Mouse (Mus musculus): ENCODE measurements at regions not wholly inside any gene's neighbourhood (a gene's known extent, or its start where the extent isn't known, plus 50 kb on each side); places are given as distances from the start of the nearest gene placed in this dataset.

DNA sequence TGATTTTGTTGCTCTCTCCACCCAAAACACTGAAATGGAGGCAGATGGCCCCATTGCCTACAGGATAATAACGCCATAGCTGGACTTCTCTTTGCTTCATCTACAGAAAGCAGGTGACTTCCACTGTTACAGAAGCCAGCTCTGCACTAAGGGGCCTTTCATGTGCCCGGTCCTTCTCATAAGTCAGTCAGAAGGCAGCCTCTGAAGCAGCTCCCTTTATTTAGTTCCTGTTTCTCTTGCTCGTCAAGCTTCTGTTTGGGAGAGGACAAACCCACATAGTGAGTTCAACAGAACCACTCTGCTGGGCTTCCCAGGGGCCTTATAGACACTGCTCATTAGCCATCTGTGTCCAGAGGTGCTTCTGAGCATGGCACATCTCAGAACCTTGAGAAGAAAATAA, 205.1 kb upstream of the Hhip start:
- DNase-seq (ENCODE audit: low spot score in 2 of 2): no peak

DNA sequence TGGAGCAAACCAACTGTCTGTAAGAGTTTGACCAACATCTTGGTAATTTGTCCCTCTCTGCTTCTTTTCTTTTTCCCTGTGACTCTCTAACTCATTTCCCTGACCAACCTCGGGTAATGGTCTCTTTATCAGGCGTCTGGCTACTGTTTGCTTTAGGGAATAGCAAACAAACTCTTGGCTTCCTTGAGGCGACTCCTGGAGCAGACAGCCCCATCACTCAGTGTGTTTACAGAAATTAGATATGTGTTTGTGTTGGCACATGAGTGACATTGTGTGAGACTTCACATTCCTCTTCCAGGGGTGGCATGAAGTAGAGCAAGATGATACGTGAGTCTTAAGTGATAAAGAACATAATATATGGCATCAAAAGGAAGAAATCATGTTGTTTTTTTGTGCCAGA, 195.7 kb upstream of the Hhip start:
- no peak for DNase-seq (ENCODE audit: low spot score in 2 of 2)

DNA sequence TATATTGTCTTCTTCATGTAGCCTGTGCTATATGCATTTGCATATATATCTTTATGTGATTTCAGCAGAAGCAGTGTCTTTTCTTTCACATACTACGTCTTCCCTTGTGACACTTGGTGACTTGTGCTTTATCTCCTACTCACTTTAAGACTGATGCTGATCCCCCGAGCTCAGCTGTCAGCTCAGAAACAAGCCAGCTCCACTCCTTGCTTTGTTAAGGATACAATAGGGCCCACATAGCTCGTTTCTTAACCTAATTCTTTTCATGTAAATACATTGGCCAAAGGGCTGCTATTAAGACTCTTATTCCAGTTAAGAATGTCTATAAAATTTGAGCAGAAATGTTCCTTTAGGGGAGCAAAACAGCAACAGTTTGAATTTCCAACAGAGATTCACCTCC, 193.8 kb upstream of the Hhip start:
- DNase-seq (ENCODE audit: low spot score in 2 of 2): no peak

DNA sequence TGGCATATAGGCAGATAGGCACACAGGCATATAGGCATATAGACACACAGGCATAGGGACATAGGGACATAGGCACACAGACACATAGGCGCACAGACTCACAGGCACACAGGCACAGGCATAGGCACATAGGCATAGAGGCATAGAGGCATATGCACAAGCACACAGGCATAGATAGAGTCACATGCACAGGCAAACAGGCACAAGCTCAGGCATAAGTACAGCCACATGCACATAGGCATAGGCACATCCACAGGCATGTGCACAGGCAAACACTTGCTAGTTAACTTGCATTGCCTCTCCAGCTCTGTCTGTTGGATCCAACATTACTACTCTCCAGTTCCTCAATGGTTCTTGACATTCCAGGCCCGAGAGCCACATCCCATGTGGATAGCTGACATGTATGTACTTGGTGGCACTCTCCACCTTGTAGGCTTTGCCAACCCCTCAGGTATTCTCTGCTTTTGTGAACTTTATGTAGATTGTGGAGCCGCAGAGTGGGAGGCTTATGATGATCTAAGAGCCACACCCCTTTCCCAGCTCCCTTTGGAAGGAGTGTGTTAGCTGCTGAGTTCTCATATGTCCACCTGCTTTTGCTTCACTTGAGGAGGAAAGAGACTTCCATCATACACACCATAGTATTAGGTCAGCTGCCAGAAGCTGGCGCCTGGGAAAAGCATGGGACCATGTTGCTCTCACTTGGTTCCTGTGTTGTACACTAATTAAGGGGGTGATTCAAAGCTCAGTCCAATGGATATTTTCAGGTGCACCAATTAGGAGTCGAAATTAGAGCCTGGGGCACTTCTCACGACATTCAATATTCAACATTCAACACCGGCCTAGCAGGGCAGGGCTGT, 192.7 kb upstream of the Hhip start:
- DNase-seq (ENCODE audit: low spot score in 2 of 2): no peak

DNA sequence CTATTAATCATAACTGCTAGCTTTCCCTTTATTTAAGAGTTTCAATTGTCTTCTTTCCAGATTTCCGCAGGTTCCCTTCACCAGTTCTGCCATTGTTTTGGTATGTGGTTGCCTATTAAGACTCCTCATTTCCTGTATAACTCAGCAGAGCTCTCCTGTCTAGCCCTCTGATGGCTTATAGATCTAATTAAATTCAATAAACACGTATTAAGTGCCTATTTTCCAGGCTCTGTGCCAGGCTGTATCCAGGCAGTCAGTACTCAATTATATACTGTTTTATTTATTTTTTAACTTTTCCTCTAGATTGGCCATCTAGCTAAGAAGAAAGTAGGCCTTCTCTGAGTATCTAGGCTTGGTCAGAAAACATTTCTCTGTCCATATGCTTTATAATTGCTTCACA, 192.0 kb upstream of the Hhip start:
- no peak for DNase-seq (ENCODE audit: low spot score in 2 of 2)

DNA sequence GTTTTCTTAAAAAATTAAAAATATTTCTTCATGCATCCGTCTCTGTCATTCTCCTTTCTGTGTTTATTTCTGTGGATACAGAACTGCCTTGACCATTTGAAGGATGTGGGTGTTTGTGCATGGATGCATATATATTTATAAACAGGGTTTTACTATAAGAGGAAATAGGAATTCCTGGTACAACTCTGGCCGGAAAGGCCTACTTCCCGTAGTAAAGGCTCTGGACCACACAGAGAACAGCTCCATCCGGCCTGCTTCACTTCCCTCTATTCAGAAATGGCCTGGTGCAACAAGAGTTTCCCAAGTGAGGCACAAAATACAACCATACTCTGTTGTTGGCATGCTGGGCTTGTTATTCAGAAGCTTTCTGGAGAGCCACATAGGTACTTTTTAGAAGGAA, 182.1 kb upstream of the Hhip start:
- DNase-seq (ENCODE audit: low spot score in 2 of 2): no peak

DNA sequence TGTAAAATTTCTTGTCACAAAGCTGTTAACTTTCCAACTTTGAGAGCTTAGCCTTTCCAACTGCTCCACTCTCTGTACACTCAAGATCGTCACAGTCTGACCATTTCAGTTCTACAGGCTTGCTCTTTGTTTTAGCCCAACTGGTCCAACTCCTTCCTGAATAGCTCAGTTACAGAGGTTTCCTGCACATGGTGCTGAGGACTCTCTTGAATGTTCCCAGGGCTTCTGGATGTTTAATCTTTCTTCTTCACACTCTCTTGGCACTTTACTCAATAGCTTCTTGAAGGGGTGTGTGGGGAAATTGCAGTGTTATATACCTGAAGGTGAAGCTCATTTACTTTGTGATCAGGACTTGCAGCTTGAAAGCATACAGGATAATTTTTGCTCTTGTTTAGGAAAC, 152.6 kb upstream of the Hhip start:
- DNase-seq (ENCODE audit: low spot score in 2 of 2): no peak

DNA sequence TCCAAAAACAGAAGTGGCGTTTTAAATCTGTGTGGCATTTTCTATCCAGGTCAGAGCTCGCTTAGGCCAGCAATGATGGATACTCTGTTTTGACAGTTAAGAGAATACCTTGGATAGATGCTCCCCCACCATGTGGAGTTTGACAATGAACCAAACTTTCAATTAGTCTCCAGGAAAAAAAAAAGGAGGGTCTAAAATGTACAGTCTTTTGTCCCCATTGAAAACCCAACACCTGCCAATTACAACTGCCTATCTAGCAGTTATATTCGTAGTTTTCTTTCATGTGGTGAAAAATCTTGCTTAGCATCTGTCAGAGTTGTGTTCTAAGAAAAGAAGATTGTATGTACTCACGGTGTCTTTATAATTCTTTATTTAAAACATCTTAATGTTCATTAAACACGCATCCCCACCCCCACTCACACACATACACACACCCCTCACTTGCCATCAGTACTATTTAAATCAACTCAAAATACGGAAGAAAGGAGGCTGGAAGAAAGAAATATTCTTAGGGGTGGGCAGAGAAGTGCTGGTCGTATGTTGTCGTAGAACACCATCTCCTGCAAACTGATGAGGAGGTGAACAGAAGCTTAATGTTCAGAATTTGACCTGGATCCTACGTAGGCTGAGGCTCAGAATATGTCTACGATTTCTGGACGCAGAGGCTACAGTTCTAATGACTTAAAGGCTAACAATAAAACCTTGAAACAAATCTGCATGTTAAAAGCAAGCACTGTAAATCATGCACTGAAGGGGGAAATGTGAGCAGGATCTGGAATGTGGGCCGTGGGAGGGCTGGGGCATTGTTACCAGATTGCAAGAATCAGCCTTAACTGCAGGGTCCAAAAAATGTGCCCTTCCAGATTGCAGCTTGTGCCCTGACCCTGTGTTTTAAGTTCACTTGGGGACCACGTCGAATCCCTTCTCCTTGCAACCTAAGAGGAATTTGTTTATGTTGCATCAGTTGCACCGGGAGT, 147.2 kb upstream of the Hhip start:
- DNase-seq (ENCODE audit: low spot score in 2 of 2): no peak

DNA sequence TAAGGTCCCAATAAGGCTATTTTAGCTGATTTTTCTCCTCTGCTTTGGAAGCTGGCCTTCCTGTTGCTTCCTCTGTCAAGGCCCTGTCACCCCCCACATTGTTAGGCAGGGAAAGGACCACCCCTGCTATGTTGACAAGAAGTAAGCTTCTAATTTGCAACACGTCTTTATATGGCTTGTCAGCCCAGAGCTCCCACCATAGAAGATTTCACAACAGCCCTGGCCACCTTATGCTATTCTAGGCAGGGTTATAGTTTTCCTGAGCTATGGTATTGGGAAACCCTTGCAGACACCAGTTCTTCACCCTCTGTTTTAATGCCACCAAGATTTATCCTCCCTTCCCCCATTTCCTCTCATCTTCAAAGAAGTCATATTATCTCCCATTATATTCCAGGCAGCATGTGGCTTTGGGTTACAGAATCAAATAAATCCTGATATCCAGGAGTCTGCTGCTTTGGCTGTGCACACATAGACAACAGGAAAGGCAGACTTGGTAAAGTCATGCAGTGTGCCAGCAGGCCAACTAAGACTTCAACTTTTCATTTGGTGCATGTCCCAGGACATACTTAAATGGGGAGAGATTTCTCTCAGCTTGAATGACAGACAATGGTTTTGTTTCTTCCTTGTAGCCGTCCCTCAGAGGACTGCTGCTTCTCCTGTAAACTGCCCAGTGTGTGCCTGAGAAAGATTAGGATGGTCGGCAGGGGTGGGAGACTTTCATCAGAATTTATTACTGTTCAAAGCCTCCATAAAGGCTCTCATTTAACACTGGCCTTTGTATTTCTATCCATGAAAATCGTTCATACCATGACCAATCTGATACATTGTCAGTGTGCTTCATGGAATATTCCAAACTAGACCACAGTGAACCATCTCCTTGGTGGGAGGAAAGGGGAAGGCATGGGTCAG, 146.2 kb upstream of the Hhip start:
- DNase-seq (ENCODE audit: low spot score in 2 of 2): no peak

DNA sequence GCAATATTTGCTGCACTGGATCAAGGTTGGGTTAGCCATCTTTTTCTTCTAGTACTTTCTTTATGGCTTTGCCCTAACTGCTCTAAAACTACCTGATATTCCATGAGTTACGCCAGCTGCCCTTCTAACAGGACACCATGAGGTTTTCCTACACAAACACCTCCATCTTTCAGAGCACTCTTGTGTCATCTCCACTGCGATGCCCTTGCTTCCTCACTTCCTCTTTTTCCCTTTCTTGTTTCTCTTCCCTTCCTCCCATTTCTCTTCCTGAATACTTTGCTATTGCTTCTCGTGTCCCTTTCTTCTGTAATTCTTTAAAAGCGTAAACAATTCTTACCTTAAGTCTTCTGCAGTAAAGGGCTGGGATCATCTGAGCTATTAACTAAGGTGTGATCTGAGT, 139.9 kb upstream of the Hhip start:
- DNase-seq (ENCODE audit: low spot score in 2 of 2): no peak

DNA sequence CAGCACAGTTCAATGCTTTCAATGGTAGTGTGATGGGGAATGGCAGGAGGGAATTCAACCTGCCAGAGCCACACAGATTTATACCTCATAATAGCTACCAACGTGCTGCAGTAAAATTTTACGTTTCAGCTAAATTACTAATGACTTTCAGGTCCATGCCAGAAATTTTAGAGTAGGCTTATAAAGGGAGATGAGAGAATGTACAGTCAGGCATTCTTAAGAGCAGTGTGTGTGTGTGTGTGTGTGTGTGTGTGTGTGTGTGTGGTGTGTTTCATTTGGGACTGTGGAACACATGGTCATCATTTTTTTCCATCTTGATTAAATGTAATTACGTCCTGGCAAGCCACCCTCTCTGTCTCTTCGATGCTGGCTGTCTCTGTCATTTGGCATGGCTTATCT, 132.7 kb upstream of the Hhip start:
- DNase-seq (ENCODE audit: low spot score in 2 of 2): no peak

DNA sequence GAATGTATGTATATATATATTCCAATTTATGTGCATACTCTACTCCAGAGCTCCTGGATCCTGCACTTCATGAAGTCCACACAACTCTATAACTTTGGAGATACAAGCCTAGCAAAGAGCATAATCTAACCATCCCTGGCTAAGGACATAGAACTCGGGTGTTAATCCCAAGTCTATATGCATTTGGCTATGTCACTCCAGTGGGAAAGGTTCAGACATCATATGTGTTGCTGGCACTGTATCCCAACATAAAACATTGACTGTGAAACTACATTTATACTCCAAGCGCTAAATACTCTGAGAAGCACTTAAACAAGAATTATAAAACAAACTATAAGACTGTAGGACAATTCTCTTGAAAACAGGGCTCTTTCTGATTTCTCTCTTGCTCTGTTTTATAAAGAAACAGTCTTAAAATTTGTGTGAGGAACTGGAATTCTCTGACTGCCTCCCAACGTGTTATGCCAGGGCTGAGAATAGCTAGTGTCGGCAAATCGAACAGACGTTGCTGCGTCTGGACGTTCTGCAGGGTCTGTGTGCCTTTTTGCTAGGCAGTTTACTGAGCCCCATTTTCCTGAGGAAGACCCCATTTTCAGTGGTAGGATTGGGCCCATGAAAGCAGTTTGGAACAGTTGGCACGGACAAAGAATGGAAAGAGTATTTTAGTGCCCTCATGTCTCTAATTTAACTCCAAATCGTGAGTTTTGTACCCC, 132.1 kb upstream of the Hhip start:
- DNase-seq (ENCODE audit: low spot score in 2 of 2): no peak

DNA sequence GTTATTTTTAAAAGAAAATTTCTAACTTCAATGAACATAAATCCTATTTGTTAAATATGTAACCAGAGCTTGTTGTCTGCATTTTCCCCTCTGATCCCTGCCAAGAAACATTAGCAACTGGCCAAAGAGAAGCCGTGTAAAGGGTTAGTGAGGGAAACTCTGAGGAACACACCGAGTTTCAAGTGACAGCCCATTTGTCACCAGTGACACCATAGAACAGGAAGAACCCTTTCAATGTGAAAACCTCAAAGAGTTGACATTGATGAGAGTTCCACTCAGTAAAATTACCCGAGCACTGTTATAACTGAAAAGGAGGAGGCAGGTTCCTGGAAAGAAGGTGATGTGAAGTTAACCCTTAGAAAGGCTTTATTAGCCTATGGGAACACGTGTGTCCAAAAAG, 127.5 kb upstream of the Hhip start:
- DNase-seq (ENCODE audit: low spot score in 2 of 2): no peak

DNA sequence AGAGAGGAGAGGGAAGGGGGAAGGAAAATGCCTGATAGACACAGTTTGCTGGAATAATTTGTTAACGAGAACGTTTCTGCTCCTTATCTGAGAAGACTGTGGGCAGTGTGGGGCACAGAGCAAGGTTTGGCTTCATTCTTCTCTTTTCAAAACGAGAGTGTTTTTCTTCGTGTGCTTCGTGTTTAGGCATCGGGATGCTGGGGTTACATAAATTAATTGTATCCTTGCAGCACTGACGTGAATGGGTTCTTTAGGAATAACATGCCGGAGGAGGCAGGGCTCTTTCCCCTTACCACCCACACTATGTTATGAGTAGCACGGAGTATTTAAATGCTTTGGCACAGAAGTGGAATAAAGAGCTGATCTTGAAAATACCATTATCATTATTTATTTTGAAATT, 110.9 kb upstream of the Hhip start:
- DNase-seq (ENCODE audit: low spot score in 2 of 2): peak in 1 of 2 experiments; percentile 6

DNA sequence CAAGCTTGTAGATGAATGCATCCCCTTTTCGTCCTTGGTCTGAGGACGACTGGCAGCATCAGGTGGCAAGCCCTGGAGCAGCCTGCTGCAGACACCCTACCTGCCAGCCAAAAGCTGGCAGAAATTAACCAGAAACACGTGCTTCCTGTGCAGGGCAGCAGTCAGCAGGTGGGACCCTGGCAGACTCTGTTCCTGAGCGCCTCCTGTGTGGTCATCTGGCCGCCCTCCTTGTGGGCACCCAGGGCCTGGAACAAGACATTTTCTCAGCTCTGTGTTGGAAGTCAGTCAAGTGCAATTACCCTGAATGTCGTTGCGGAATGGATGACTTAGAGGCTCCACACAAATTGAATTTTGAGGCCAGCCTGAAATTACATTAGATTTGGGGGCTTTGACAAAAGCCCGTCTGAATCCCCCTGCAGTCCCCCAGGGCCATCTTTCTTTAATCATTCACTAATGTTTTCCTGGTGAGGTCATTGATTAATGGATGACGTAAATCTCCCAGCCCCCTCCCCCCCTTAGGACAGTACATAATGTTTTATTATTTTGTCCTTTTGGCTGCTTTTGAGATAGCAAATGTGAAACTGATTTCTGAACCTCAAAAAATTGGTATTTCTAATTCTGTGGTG, 91.8 kb upstream of the Hhip start:
- DNase-seq (ENCODE audit: low spot score in 2 of 2): no peak

DNA sequence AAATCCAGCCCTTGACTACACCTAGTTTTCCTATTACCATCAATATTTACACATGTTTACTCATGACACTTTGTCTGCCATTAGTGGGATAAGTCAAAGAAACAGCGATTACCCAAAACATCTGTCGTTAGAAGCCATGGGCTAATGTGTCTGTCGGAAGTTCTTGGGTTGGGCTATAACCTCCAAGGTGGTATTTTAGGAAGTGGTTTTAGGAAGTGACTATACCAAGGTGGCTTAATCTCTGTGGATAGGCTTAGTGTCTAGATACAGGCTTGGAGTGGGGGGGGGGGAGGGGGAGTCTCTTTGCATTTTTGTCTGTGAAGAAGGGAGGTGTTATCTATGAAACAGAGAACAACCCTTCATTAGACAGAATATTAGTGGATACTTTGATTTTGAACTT, 90.1 kb upstream of the Hhip start:
- DNase-seq (ENCODE audit: low spot score in 2 of 2): no peak

DNA sequence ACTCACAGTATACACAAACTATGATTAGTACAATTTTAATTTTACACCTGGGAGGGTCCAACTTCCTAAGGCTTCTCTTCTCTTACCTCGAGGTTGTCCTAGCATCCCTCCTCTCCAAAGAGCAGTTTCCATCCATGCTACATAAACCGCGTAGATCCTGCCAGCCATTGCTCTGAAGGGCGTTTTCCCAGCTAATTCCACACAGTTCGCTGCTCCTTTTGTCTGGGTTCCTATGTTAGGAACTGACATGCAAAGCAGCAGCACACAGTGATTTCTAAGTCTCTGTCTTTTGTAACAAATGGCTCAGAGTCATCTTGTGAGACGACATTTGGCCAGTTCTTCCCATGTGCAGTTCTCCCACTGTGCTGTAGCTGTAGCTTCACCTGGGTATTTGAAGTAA, 80.7 kb upstream of the Hhip start:
- no peak for DNase-seq (ENCODE audit: low spot score in 2 of 2)

DNA sequence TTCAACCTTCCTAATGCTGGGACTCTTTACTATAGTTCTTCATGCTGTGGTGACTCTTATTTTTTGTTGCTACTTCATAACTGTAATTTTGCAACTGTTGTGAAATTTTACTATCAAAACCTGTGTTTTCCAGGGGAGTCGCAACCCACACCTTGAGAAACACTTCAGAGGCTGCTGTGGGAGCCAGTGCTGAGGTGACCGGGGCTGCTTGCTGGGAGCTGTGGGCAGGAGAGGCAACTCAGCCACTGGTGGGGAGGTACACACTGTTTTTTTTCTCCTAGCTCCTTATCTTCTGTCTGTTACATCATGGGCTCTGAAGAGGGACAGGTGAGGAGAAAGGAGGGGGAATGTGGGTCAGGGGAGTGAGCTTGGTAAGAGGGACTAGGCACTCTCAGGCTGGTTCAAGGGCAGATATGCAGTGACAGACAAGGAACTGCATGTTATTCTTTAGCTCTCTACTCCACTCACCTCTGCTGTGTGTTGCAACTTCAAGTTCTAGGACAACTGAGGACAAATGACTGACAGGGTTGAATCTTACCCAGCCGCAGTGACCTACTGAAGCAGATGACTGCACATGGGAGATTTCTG, 62.7 kb upstream of the Hhip start:
- no peak for DNase-seq (ENCODE audit: low spot score in 2 of 2)

DNA sequence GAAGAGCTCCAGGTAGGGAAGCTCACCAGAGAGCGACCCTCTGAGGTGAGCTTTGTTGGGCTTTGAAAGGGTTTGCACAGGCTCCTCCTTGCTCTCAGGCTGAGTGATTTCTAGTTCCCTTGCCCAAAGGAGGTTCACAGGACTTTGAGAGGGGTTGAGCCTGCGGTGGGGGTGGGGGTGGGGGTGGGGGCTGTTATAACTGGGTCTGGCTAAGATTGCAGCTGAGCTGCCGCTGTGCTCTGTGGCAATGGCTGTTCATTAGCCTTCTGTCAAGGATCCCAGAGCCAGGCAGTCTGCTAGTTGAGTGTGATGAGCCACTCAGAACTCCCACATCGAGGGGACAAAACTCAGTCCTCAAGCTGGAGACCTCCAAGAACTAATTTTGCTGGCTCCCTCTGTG, 59.5 kb upstream of the Hhip start:
- DNase-seq (ENCODE audit: low spot score in 2 of 2): no peak
